Mouse (Mus musculus) testis, postnatal 14 days (tissue): Measurements from ENCODE around the gene Scnn1a.
"Not testable (repeated sequence)": the region's sequence is repeated elsewhere in the genome, so short reads cannot be mapped to it uniquely, and the experiment has no call there.

Source experiments
- DNase-seq: peaks from one replicate; pipeline ENCODE4 v3.0.0; 2021; ENCODE audit warnings: low spot score

Gene Scnn1a

DNA sequence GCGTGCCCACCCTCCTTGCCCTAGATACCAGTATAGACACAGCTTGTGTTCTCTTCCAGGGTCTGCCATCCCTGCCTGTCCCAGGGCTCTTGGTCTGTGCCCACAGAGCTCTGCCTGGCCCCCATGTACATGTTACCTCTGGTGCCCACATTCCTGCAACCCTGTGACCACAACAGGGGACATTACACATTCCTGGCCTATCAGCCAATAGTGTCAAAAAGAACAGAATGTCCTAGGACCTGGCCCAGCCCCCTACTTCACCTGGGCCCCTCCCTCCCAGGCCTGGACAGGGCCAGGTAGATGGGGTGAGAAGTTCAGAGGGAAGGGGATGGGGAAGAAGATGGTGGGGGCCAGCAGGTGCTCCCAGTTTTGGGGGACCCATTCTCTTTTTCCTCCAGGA lies at the start of gene Scnn1a:
TSS of gene Scnn1a (plus strand) at position 337 of the 400 bp plus-strand sequence.
- DNase-seq = no peak

DNA sequence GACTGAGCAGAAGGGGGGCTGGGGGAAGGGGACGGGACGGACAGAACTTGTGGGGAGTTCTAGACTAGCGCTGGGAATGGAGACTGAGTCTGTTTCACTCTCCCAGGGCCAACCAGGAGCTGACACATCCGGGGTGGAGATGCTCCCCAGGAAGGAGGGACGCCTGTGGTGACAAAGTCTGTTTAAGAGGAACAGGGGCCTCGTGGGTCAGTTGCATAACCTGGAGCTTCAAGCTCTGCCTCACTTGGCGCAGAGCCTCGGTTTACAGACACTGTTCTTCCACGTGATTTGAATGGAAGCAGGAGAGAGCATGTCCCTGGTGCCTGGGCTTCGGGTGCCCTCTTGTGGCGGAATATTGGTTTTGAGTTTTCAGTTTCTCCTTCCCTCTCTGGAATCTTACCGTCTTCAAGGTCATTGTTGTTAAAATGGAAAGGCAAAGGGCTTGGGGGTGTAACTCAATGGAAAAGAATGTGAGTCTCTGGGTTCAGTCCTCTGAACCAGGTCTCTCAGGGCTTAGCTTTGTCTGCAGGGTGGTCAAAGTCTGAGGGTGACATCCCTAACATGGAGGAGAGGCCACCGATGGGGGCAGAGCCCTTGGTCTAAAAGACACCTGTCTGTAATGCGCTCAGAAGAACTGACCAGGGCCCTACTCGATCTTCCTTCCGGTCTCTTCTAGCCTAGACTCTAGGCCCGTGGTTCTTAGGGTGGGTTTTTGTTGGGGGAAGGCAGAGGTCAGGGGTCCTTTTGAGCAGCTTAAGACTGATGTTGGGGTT lies 48.8 kb upstream of the Scnn1a start:
- DNase-seq = peak; percentile 79

DNA sequence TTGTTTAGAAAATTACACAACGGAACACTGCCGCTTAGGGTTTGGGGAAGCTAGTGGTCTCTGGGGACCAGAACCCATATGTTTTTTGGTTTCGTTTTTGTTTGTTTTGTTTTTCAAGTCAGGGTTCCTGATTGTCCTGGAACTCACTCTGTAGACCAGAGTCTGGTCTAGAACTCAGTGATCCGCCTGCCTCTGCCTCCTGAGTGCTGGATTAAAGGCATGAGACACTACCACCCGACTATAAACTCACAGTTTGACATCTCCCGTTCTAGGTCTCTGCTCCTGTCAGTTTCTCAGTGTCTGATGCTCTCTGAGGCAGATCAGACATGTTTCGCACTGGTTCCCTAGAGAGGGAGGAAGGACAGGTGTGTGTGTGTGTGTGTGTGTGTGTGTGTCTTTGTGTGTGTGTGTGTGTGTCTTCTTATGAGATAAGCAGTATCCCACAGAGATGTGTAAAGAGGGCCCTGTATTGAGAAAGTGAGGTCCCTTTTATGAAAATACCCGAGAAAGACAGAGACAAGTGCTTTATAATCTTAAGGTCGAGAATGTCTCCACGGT lies 48.2 kb upstream of the Scnn1a start:
- DNase-seq = no peak

DNA sequence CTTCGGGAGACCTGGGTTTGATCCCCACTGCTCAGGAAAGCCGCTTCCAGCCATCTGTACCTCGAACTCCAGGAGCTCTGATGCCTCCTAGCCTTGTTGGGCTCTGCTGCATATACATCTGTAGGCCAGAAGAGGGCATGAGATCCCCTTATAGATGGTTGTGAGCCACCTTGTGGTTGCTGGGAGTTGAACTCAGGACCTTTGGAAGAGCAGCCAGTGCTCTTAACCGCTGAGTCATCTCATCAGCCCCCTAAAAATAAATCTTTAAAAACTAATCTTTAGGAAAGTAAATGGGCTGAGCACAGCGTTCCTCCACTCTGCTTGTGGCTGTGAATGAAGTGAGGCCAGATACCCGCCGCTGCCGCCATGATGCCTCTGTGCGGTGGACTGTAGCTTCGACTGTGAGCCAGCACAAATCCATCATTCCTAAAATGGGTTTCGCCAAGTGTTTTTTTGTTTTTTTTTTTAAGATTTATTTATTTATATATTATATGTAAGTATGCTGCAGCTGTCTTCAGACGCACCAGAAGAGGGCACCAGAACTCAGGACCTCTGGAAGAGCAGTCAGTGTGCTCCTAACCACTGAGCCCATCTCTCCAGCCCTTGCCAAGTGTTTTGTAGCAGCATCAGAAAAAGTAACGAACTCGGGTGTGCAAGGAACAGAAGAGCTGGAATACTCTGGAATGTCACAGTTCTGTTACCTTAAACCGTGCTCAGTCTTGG lies 45.5 kb upstream of the Scnn1a start:
- DNase-seq = no peak

DNA sequence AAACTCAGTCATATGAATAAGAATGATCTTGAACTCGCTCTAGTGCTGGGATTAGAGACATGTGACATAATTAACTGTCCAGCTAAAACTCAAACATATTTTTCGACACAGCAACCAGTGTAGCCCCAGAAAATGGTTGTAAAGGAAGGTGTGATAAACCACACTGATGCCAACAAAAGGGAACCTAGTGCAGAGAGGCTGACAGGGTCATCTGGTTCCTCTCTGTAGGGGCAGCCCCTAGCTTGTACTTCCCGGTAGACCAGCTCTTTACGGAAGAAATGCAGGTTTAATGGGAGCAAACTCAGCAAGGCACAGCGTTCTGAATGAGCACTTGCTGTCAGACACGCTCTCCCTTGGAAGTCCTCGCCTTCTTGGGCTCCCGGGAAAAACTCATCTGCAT lies 40.7 kb upstream of the Scnn1a start:
- DNase-seq = no peak

DNA sequence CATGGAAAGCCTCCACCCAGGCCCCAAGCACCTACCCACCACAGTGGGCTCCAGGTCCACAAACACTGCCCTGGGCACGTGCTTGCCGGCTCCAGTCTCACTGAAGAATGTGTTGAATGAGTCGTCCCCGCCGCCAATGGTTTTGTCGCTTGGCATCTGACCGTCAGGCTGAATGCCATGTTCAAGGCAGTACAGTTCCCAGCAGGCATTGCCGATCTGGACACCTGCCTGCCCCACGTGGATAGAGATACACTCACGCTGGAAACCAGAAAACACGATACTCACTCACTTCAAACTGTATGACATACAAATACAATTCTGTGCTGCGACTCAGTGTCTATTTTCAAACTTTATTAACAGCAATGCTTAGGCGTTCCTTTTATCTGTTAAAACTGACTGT lies 37.7 kb upstream of the Scnn1a start:
- DNase-seq = not testable (repeated sequence)

DNA sequence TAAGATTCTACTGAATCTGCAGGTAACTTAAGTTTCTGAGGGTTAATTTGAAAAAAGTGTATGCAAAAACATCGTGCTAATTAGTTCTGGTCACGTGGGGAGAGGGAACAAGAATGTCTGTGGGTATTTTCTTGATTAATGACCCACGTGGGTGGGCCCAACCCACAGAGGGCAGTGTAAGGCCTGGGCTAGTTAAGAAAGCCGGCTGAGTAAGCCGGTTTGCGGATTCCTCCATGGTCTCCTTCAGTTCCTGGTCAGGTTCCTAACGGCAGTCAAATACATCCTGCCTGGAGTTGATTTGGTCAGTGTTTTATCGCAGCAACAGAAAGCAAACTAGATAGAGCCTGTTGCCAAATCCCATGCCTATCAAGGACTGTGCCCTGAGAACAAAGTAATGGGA lies 36.2 kb upstream of the Scnn1a start:
- DNase-seq = no peak

DNA sequence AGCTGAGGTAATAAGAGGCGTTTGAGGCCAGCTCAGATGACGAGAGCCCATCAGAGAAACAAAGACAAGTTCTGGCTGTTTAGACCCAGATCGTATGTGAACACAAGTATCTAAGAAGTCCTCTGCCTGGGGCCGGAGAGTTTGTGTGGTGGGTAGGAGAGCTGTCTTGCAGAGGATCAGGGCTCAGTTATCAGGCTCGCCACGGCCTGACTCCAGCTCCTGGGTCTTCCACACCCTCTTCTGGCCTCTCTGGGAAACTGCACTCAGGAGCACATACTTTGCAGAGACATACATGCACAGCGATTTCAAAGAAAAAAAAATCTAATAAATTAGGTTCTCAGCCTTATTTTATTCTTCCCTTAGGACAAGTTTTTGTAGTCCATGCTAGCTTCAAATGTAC lies 35.7 kb upstream of the Scnn1a start:
- no peak for DNase-seq

DNA sequence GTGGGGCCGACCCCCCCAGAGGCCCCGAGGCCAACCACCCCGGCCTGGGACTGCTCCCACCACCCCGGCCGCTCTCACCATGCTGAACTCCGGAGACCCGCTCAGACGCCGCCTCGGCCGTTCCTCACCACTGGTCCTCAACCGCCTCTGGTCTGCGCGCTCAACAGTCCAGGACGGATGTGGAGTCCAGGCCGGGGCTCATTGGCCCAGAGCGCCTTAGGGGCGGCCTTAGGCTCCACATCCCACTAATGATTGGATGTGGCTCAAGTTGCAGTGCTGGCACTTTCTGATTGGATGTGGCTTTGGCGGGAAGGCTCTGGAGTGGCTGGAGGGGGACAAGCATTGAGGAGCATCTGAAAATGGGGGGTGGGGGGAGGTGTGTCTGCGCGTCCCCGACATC lies 34.6 kb upstream of the Scnn1a start, which contains the start of gene Tuba3a:
TSS of gene Tuba3a (minus strand) at position 153 of the 400 bp plus-strand sequence.
- DNase-seq = peak; percentile 90

DNA sequence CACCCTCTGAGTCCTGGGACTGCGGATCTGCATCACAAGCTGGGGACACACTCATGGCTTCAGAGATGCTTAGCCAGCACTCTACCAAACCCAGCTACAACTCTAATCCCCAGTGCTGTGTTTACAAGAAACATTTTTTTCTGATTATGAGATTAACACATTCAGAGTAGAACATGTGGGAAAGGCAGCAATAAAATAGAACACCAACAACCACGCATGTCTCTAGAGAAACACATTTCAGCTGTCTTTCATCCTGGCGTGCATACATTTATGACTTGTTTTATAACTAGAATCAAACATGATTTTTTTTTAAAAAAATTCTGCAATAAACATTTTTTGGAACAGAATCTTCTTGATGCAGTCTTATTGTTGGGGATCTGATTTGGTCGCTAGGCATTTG lies 33.5 kb upstream of the Scnn1a start:
- DNase-seq = no peak

DNA sequence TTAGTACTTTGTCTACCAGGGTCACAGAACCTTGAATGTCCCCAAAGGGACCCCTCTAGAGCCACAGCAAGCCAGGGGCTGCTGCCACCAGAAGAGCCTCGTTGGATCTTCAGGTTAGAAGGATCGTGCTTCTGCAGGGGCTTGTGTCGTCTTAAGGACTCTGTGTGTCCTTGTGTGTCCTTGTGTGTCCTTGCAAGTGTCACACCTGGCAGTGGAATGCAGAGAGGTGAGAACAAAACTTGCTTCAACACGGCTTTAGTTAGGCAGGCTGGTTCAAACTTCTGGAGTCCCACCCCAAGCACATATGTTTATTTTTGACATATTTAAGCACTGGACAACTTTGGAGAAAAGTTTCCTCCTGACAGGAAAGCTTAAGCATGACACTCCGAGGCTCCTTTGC lies 31.7 kb upstream of the Scnn1a start:
- no peak for DNase-seq

DNA sequence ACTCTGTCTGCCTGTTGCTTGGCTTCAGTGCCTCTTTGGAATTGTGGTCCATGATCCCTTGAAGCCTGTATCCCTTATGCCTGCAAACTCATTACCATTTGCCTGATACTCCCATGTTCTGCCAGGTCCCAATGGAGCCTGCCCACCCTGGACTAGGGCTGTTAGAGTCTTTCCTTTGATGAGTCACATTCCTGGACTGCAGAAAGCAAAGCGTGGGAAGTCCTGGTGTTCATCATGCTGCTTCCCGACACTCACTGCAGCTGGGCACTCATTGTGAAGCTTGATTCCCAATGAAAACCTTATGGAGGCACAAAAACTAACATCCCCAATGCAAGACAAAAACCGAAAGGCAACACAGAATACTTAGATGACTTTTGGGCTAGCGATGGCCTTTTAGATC lies 29.1 kb upstream of the Scnn1a start:
- no peak for DNase-seq

DNA sequence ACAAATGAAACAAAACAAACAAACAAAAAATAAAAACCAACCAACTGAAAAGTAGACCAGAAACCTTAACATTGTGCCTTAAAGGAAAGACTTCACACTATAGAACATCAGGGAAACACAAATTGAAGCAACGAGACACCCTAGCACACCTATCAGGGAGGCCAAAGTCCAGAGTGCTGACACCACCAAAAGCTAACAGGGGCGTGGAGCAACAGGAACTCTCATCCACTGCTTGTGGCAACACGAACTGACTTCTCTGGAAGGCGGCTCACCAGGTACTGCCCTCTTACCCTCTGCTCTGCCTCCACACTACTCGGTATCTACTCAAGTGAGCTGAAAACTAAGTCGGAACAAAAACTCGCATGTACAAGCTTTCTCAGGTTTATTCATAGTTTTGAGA lies 28.2 kb upstream of the Scnn1a start:
- DNase-seq = no peak

DNA sequence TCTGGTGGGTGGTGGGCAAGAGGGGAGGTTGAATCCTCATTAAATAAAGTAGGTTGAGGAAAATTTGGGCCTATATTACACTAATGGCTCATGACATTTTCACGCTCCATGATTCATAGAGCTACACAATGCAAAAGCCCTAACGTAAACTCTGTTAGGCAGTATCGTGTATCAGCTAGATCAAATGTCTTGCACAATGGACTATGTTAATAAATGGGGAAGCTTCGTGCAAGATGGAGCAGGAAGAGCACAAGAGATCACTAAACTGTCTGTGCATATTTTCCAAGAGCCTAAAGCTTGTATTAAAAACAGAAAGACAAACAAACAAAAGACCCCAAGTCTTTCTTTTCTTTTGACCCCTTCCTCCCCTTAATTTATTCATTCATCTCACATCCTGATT lies 26.4 kb upstream of the Scnn1a start:
- DNase-seq = no peak

DNA sequence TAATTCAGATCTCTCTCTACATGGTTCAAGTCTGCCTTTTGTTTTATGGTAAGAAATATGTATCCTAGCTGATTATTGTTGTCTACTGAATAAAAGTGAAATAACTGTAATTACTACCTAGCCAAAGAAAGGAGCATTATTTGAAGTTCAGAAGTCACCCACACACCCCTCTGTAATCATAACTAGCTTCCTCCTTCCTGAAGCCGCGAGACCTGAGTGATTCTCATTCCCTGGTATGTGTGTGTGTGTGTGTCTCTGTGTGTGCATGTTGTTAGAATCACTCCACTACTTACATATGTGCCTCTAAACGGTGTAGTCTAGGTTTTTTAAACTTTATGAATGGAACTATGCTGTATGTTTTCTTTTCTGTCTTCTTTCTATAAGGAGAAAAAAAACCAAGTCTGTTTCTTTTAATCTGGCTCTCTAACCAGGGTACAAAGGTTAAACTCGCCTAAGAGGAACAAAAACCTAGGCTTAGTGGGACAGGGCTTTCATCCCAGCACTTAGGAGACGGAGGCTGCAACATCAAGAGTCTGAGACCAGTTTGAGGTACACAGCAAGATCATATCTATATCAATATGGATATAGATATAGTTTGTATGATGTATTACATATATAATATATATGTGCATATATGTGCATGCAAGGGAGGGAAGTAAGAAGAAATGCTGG lies 23.2 kb upstream of the Scnn1a start:
- no peak for DNase-seq

DNA sequence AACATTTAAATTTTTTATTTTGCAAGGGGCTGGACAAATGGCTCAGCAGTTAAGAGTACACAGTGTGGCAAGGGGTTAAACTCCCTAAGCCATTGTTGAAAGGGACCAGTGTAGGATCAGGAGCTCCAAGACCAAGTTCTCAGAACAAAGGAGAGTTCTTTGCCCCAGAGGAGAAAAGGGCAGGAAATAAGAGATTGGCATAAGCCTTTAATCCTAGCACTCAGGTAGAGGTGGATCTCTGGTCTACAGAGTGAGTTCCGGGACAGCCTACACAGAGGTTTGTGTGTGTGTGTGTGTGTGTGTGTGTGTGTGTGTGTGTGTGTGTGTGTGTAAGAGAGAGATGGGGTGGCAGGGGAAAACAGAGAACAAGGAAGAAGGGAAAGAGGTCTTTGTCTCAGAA lies 19.5 kb upstream of the Scnn1a start:
- DNase-seq = no peak

DNA sequence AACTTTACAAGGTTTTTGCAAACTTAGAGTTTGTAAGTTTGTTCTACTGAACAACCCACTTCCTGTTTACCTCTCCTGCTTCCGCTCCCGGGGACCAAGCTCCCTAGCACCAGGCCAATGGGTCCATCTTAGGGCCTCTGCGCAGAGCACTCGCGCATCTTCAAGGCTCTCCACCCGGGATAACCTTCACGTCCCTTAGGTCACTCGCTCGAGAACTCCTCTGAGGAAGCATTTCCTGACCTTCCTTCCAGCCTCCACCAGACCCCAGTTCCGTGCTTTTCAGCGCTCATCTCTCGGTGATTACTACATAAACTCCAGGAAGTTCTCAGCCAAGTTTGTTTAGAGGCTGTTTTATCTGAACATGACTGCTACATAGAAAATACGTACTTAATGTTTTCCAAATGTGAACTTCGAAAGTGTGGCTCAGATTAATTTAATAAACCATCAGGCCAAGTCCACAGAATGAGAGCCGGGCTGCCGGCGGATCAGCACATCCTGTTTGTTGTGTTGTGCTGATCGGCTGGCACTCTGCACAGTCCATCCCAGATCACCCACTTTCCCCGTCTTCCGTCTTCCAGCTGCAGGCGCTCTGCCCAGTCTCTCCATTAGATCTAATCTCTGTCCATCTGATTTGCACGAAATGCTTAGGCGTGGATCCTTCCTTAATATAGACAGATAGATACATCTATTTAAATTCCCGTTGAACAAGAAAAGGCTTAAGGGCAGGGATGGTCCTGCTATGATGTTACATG lies 18.1 kb upstream of the Scnn1a start:
- no peak for DNase-seq

DNA sequence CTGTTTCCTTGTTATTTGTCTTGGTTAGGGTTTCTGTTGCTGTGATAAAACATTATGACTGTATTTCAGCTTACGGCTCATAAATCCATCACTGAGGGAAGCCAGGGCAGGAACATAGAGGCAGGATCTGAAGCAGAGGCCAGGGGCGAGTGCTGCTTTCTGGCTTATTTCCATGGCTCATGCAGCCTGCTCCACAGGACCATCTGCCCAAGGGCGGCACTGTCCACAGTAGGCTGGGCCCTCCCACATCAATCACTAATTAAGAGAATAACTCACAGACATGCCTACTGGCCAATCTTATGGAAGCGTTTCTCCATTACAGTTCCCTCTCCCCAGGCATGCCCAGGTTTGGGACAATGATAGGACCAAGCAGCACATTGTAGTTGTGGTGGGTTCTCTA lies 17.2 kb upstream of the Scnn1a start:
- DNase-seq = no peak

DNA sequence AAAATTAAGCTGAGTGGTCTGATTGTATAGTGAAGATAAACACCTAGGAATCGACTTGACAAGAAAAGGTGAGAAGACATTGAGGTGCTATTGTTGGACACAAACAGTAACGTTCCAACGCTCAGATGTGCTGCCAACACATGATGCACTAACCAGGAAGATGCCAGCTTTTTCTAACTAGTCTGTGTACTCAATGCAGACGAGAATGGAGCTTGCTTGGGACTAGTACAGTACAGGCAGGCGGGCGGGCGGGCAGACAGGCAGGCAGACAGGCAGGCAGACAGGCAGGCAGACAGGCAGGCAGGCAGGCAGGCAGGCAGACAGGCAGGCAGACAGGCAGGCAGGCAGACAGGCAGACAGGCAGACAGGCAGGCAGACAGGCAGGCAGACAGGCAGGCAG lies 16.1 kb upstream of the Scnn1a start:
- DNase-seq = not testable (repeated sequence)

DNA sequence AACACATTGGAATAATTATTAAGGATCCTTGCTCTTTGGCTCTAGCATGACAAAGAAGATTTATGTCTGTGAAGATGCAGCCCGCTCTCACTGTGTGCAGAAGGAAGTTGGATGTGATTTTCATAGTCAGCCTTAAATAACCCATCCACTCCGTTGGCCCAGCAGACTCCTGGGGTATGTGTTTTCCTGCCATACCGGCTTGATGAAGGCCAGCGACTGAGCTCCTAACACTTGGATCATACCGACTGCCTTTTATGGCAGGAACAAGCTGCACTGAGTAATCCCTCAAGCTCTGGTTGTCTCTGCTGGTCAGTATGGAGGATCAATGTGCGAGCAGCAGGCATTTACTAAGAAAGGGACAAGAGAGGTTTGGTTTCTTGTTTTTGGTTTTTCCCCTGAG lies 15.0 kb upstream of the Scnn1a start:
- DNase-seq = no peak

DNA sequence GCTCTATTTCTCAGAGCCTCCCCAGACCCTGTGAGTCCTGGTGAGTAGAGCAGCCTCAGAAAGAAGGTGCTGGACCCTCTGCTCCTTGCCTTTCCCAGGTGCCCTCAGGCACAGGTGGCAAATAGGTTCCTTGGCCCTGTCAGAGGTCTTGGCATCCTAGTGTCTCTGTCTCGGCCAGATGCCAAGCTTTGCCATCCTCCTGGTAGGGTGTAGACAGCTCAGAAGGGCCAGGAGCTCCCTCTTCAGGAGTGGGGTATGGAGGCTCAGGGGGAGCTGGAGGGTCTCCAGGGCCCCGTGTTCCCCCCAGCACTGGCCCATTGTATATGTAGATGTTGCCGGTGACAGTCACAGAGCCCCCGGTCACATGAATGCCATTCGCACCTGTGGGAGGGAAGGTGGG lies 13.4 kb upstream of the Scnn1a start:
- DNase-seq = no peak

DNA sequence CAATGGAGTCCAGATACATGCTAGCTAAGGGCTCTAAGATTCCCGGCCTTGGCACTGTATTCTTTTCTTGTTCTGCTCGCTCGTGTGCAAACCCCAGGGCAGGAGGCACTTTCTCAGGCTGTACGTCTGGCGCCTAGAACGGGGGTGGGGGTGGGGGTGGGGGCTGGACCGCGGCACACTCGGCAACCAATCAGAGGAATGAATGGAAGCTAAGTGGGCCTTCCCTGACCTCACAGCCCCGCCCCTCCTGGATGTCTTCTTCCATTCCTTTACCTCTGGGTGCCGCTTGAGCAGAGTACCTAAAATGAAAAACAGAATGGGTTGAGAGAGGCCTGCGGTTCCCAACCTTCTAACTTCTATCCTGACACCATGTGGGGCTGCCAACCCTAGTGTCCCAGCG lies 11.5 kb upstream of the Scnn1a start:
- no peak for DNase-seq
